Mouse (Mus musculus) c-Kit-positive CD71-positive TER-119-positive erythroid progenitor cells, embryonic 14.5 days (primary cell): ENCODE results near the gene Tars2.
"Not testable (repeated sequence)": the region's sequence is repeated elsewhere in the genome, so short reads cannot be mapped to it uniquely, and the experiment has no call there.

ENCODE experiments used
- DNase-seq: peaks from one replicate; pipeline ENCODE4 v3.0.0-alpha.2; 2013; ENCODE audit warnings: low spot score

Tars2 gene

DNA sequence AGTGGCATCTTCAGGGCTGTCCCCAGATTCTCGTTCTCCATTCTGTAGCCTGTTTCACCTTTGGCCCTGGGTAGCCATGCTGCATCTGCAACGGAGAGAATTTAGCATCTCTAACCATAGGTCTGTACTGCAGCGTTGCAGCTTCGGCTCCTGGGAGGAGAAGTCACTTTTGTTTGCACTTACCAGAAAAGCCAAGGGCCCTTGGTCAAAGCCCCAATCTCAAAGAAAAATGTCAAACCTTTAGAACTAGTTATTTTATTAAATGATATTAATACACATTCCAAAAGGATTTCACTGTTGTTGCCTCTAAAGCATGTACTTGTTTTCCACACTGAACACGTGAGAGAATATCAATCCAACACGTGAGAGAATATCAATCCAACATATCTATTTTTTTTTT is at the start of gene Tars2:
Tars2 (minus strand) TSS at position 101 of the 400 bp plus-strand sequence.
- DNase-seq = no peak

- no peak for DNase-seq
Measured at GRCm38 (mm10) chr3:95808384-95808783, 48.4 kb upstream of the Tars2 start.

DNA sequence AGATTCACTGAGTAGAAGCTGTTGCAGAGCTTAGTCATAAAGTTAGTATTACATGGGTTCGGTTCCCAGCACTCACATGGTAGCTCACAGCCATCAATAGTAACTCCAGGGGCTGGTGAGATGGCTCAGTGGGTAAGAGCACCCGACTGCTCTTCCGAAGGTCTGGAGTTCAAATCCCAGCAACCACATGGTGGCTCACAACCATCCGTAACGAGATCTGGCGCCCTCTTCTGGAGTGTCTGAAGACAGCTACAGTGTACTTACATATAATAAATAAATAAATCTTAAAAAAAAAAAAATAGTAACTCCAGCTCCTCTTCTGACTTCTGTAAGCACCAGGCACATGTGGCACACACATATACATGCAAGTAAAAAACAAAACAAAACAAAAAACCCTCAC is 47.6 kb upstream of the Tars2 start:
- DNase-seq = not testable (repeated sequence)

GRCm38 (mm10) chr3:95806677-95807076 is 46.7 kb upstream of the Tars2 start:
- no peak for DNase-seq

- no peak for DNase-seq
Measured at GRCm38 (mm10) chr3:95803851-95804250, 43.8 kb upstream of the Tars2 start.

- DNase-seq = no peak
Measured at GRCm38 (mm10) chr3:95798756-95799155, 38.8 kb upstream of the Tars2 start.

DNA sequence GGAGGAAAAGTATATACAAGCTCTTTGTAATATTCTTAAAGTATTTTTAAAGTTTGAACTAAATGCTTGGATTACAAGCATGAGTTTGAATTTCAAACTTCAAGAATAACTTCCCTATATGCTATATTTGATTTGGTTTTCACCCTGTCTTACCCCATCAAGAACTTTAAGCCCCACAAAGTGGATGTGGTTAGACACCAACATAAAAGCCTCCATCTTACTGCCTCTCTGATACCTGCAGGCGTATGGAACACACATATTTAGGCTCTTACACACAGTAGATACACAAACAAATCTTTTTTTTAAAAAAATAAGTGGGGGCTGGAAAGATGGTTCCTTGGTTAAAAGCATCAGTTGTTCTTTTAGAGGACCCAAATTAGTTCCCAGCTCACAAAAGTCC is 34.3 kb upstream of the Tars2 start:
- no peak for DNase-seq

- no peak for DNase-seq
Measured at GRCm38 (mm10) chr3:95793662-95794061, 33.7 kb upstream of the Tars2 start.

- no peak for DNase-seq
Measured at GRCm38 (mm10) chr3:95785501-95785900, 25.5 kb upstream of the Tars2 start.

GRCm38 (mm10) chr3:95771985-95772384 is 12.0 kb upstream of the Tars2 start:
- DNase-seq = peak; percentile 22

GRCm38 (mm10) chr3:95765534-95765933 is 5.5 kb upstream of the Tars2 start:
- DNase-seq = no peak

GRCm38 (mm10) chr3:95763811-95764210 is 3.8 kb upstream of the Tars2 start:
- DNase-seq = no peak

DNA sequence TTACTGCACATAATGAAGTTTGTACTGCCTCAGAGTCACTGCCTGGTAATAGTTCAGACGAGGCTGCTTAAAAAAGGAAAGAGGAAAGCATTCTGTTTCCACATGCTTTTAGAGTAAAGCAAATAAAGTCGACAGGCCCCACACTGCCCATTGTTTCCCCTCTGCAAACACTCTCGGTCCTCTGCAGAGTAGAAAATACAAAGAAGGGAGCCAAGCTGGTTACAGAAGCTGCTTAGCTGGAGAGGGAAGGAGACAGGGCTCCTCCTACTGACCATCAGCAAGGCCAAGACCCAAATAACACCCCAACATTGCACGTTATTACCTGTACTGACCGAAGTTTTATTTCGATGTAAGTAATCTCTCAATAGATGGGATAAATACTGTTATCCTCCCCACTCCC is 3.0 kb upstream of the Tars2 start:
- no peak for DNase-seq

DNA sequence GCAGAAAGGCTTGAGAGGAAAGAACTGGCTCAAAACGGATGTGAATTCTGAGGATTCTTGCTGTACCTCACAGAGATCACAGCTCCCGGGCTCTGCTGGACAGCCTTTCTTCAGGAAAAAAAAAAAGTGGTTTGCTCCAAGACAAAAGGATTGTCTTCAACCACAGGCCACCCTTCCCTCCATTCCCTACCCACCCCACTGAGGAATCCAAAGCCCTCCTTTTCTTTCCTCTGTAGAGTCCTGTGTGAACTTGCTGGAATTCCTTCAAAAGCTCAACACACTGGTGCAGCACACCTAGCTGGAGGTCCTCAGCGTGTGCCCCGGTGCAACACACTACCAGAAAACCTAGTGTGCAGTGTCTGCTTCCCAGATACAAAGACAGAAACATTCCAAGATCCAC is 1.8 kb upstream of the Tars2 start:
- DNase-seq = no peak

GRCm38 (mm10) chr3:95760656-95761055 is 650 bp upstream of the Tars2 start:
- no peak for DNase-seq

DNA sequence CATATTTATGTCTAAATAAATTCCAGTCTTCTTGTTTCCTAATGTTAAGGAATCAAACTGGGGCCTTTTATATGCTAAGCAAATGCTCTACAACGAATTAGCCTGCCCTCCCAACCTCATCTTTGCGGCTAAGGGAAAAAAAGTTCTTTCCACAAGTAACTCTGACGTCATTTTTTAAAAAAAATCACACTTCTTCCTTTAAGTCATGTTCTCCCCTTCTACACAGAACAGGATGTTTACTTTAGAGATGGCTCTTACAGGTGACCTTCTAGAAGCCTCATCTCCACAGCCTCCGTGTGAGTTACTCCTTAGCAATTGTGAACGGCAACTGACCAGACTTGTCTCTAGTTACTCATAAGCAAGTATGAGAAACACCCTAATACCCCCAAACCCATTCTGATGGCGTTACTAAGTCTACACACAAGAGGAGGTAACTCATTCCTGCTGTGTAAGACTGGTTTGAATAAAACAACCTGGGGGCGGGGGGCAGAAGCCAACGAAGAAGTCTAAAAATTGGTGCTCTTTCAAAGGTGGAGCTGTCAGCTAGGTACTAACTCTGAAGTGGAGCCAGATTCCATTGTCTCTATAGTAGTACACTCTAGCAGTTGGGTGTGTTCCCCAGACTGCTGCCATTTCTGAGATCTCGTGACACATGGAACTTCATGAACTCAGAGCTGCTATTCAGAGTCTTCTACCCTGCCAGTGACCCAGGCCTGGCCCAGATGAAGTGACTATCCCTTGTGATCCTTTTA is 1.4 kb downstream of the Tars2 start:
- no peak for DNase-seq

DNA sequence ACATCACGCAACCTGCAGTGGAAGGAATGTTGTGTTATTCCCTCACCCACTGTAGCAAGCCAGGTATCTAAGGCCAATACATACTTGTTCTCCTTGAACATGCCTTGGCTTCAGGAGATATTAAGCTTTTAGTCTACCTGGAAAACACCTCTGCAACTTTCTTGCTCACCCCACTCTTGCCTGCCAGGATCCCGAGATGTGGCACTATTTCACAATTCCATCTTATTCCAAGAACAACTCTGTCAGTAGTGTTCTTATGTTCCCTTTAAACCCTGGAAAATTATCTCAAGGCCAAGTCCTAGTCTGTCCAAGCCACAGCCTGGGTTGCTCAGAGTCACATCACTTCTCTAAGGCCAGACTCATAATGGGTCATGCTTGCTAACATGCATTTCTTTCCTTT is 3.2 kb downstream of the Tars2 start:
- DNase-seq = no peak

GRCm38 (mm10) chr3:95754345-95755206 is 5.4 kb downstream of the Tars2 start:
- peak; percentile 93 for DNase-seq

DNA sequence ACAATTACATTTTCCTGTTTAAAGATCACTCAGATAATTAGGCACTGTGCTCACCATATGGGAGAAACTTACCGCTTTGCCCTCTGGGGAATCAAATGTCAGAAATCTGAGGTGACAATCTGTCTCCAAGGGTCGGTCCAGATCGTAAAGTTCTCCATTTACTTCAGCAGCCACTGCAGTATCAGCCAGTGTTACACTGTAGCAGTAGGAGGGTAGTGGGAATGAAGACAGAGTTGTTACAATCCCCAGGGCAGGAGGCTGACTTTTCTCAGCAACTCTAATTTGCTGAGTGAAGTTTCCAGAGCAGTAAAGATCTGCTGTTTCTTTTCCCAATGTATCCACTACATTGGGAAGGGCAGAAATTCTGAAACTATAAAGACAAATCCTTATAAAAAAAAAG is 7.1 kb downstream of the Tars2 start:
- no peak for DNase-seq

DNA sequence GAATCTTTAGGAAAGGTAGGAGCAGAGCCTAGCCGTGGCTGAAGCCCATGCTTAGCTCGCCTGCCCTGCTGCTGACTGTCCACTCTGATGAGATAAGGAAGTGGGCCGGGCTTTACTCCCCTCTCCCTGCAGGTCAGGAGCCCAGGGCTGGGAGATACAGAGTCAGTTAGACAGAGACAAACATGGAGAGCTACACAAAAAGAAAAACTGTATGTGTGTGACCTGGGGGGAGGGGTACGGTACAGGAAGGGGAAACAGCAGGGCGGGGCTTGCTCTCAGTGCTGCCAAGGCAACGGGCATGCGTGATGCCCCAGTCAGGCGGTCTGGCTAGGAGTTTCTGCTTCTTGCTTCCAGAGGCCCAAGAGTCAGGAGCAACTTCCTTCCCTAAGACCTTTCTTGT is 19.6 kb downstream of the Tars2 start:
- DNase-seq = no peak

DNA sequence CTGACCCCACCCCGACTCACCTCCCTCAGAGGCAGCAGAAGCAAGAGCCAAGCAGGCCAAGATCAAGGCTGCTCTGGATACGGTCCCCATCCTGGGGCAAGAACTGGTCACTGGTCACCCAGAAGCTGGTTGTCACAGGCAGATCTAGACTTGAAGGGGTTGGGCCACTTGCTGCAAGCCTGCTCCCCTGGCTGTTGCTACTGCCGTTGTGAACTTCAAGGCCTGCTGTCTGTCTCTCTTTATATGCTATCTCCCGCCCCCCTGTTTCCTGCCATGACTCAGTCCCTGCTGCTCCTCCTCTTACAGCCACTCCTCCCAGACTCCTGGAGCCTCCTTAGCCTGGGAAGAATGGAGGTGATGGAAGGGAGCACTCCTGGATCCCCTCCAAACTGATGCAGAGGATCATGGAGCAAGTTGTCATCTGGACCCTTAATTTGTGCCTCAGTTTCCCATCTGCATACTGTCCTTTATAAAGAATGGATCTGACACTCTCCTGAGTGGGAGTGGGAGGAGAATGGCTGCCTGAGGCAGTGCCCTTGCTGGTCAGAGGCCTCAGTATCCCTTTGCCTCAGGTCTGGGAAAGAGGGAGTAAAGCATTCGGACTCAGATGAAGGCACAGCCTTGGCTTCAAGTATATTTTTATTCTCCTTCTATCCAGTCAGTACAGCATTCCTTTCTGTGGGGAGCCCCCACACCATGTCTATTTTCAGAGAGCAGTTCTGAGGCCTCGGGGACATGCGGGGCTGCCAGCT is 20.5 kb downstream of the Tars2 start, which contains the start of gene Ecm1:
Ecm1 (minus strand) TSS at position 217 of the 752 bp plus-strand sequence.
- DNase-seq = no peak

- DNase-seq = no peak
Measured at GRCm38 (mm10) chr3:95735071-95735670, 24.8 kb downstream of the Tars2 start.
